Mouse (Mus musculus): ENCODE results near the gene Samt4. TPM values are rescaled to one million over a fixed set of nuclear protein-coding genes. Genes with fewer than 3 reads are reported as not detected.
"Not testable (repeated sequence)": the region's sequence is repeated elsewhere in the genome, so short reads cannot be mapped to it uniquely, and the experiment has no call there.

Gene Samt4
- not detected in 2 replicates for polyA plus RNA-seq (2012)

GRCm38 (mm10) chrX:154481702-154482101 is at the start of gene Samt4:
Samt4 (plus strand) TSS chrX:154482002.
- Histone ChIP-seq H3K4me1 (ENCODE audit: control insufficient read depth) (no peaks in the 10 kb centered on the region), H3K9me3 (ENCODE audit: control insufficient read depth, low read length) (no peaks in the 10 kb centered on the region), H3K36me3 (ENCODE audit: control insufficient read depth) (no peaks in the 10 kb centered on the region), H3K27me3 (ENCODE audit: control insufficient read depth) (no peaks in the 10 kb centered on the region), H3K4me3 (replicated peaks) (no peak within 1 kb of the TSS)
- TF ChIP-seq GATA1 (IDR thresholded peaks at IDR 0.05; ENCODE audit: low read length) (no peak), TAL1 (IDR thresholded peaks at IDR 0.05; ENCODE audit: low read length) (no peak)

- H3K9me3 ChIP-seq (ENCODE audit: control insufficient read depth, low read length) = peaks cover 17% of the 10 kb centered on the region
- H3K27me3 ChIP-seq (ENCODE audit: control insufficient read depth); H3K4me1 ChIP-seq (ENCODE audit: control insufficient read depth); H3K36me3 ChIP-seq (ENCODE audit: control insufficient read depth); H3K4me3 ChIP-seq (replicated peaks): not testable (repeated sequence)
Measured at GRCm38 (mm10) chrX:154443696-154444095, 38.1 kb upstream of the Samt4 start.

DNA sequence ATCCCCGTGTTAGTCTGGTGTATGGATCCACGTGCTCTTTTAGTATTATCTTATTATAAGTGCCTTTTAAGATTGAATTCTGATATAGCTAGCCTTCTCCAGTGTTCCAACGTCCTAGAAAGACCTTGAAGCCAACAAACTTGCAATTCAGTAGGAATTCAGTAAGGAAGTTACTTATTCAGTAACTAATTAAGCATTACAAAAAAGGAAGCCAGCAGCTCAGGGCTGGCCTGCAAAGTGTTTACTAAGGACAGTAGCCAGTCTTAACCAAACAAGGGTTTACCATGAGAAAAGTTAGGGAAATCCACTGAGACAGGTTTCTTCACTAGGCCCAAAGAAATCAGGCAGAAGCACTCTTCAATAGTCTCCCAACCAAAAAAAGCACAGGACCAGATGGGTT is 13.4 kb upstream of the Samt4 start:
- not testable (repeated sequence) for H3K9me3 ChIP-seq (ENCODE audit: control insufficient read depth, low read length); H3K4me3 ChIP-seq (replicated peaks); H3K36me3 ChIP-seq (ENCODE audit: control insufficient read depth); H3K4me1 ChIP-seq (ENCODE audit: control insufficient read depth); H3K27me3 ChIP-seq (ENCODE audit: control insufficient read depth)

Other genes starting within 250 kb of the Samt4 start
- gene 4930524N10Rik, start 138.6 kb upstream of the Samt4 start, polyA plus RNA-seq (2012) = not detected in 2 replicates
- gene Samt2, start 97.4 kb downstream of the Samt4 start, polyA plus RNA-seq (2012) = not detected in 2 replicates